Mouse (Mus musculus) MEL (cell line): Measurements from ENCODE around the gene Tmem91. TPM values are rescaled to one million over a fixed set of nuclear protein-coding genes. Genes with fewer than 3 reads are reported as not detected.

Source experiments
- DNase-seq: peaks from one replicate; pipeline ENCODE4 v3.0.0; 2011; ENCODE audit warnings: low read depth, low spot score
- H3K27ac ChIP-seq: 2 replicates; pipeline ENCODE4 v1.5.1; 2012; ENCODE audit warnings: low read depth, mild to moderate bottlenecking, control low read depth, low read length, moderate library complexity; ENCODE audit not compliant: control insufficient read depth
- H3K27me3 ChIP-seq, 2 experiments: fragments of 150-350 bp in 1 of 2; sonication (generic) in 1 of 2; 2 replicates each; pipeline ENCODE4 v1.6.1; 2012; ENCODE audit warnings: low read length in 2 of 2, mild to moderate bottlenecking in 2 of 2, improper control_type of control experiment in 1 of 2, moderate library complexity in 1 of 2; ENCODE audit not compliant: insufficient read depth in 2 of 2, control insufficient read depth in 1 of 2
- H3K36me3 ChIP-seq, 2 experiments: 2 replicates each; pipeline ENCODE4 v1.6.1; 2012 to 2014; ENCODE audit warnings: low read length in 2 of 2, improper control_type of control experiment in 1 of 2, inconsistent platforms in 1 of 2, mild to moderate bottlenecking in 1 of 2; ENCODE audit not compliant: insufficient read depth in 2 of 2, control insufficient read depth in 1 of 2
- H3K4me1 ChIP-seq, 2 experiments: fragments of 150-350 bp in 1 of 2; sonication (generic) in 1 of 2; 2 replicates each; pipeline ENCODE4 v1.6.1; 2012; ENCODE audit warnings: low read length in 2 of 2, improper control_type of control experiment in 1 of 2, mild to moderate bottlenecking in 1 of 2; ENCODE audit not compliant: insufficient read depth in 2 of 2, control insufficient read depth in 1 of 2
- H3K4me3 ChIP-seq, 2 experiments: fragments of 150-350 bp in 1 of 2; sonication (generic) in 1 of 2; 2 replicates each; pipeline ENCODE4 v1.5.1; 2012; ENCODE audit warnings: low read depth in 2 of 2, low read length in 2 of 2, mild to moderate bottlenecking in 2 of 2, moderate library complexity in 2 of 2, control low read depth in 1 of 2, improper control_type of control experiment in 1 of 2; ENCODE audit not compliant: control insufficient read depth in 1 of 2, insufficient read depth in 1 of 2
- H3K79me2 ChIP-seq: 2 replicates; pipeline ENCODE4 v1.6.1; 2012; ENCODE audit warnings: mild to moderate bottlenecking, low read length, moderate library complexity; ENCODE audit not compliant: control insufficient read depth, poor library complexity, insufficient read depth
- H3K9ac ChIP-seq: 2 replicates; pipeline ENCODE4 v1.6.1; 2012; ENCODE audit warnings: low read depth, mild to moderate bottlenecking, control low read depth, low read length, moderate library complexity; ENCODE audit not compliant: control insufficient read depth, poor library complexity, severe bottlenecking
- H3K9me3 ChIP-seq: fragments of 150-350 bp; sonication (generic); replicated peaks from 2 replicates; pipeline ENCODE4 v1.6.1; 2012; ENCODE audit warnings: mild to moderate bottlenecking, low read length, improper control_type of control experiment, moderate library complexity; ENCODE audit not compliant: insufficient read depth
- BHLHE40 ChIP-seq: IDR thresholded peaks from 2 replicates; pipeline ENCODE4 v1.6.1; 2012; ENCODE audit warnings: low read depth, mild to moderate bottlenecking, inconsistent platforms, low read length, improper control_type of control experiment, borderline replicate concordance
- CHD2 ChIP-seq: IDR thresholded peaks from 2 replicates; pipeline ENCODE4 v1.6.1; 2011; ENCODE audit warnings: low read length, improper control_type of control experiment
- CTCF ChIP-seq, 3 experiments: IDR thresholded peaks in 2 of 3; conservative IDR thresholded peaks in 1 of 3; 2 replicates each; pipeline ENCODE4 v1.5.1; 2011 to 2012; ENCODE audit warnings: low read length in 3 of 3, low read depth in 2 of 3, mild to moderate bottlenecking in 2 of 3, improper control_type of control experiment in 1 of 3, inconsistent platforms in 1 of 3, mixed read lengths in 1 of 3, moderate library complexity in 1 of 3; ENCODE audit not compliant: control insufficient read depth in 1 of 3, insufficient read depth in 1 of 3, poor library complexity in 1 of 3, severe bottlenecking in 1 of 3
- E2F4 ChIP-seq: IDR thresholded peaks from 2 replicates; pipeline ENCODE4 v1.6.1; 2011; ENCODE audit warnings: low read depth, low read length, improper control_type of control experiment, borderline replicate concordance
- EP300 ChIP-seq, 2 experiments: IDR thresholded peaks; 2 replicates each; pipeline ENCODE4 v1.6.1; 2011; ENCODE audit warnings: improper control_type of control experiment in 2 of 2, low read length in 2 of 2, low read depth in 1 of 2, mild to moderate bottlenecking in 1 of 2
- GABPA ChIP-seq: IDR thresholded peaks from 2 replicates; pipeline ENCODE4 v1.6.1; 2012; ENCODE audit warnings: low read depth, mild to moderate bottlenecking, inconsistent platforms, low read length, improper control_type of control experiment, moderate library complexity
- GATA1 ChIP-seq: IDR thresholded peaks from 2 replicates; pipeline ENCODE4 v1.6.1; 2011; ENCODE audit warnings: low read depth, low read length, improper control_type of control experiment
- JUND ChIP-seq: IDR thresholded peaks from 2 replicates; pipeline ENCODE4 v1.6.1; 2011; ENCODE audit warnings: low read depth, mild to moderate bottlenecking, improper control_type of control experiment, low read length
- MAFK ChIP-seq: IDR thresholded peaks from 2 replicates; pipeline ENCODE4 v1.6.1; 2011; ENCODE audit warnings: low read depth, mild to moderate bottlenecking, low read length, improper control_type of control experiment, borderline replicate concordance
- MAX ChIP-seq: IDR thresholded peaks from 2 replicates; pipeline ENCODE4 v1.6.1; 2011; ENCODE audit warnings: low read length, improper control_type of control experiment
- MEF2A ChIP-seq: IDR thresholded peaks from 2 replicates; pipeline ENCODE4 v1.6.1; 2014; ENCODE audit warnings: low read depth, mild to moderate bottlenecking, inconsistent platforms, low read length, improper control_type of control experiment; ENCODE audit not compliant: poor library complexity, insufficient replicate concordance, severe bottlenecking; ENCODE audit errors: extremely low read depth
- MYC ChIP-seq: IDR thresholded peaks from 2 replicates; pipeline ENCODE4 v1.6.1; 2011; ENCODE audit warnings: low read depth, mild to moderate bottlenecking, low read length, improper control_type of control experiment, moderate library complexity
- NRF1 ChIP-seq: IDR thresholded peaks from 2 replicates; pipeline ENCODE4 v1.6.1; 2014; ENCODE audit warnings: low read depth, mild to moderate bottlenecking, inconsistent platforms, low read length, improper control_type of control experiment, moderate library complexity; ENCODE audit not compliant: poor library complexity, insufficient read depth, severe bottlenecking
- SIN3A ChIP-seq: IDR thresholded peaks from 2 replicates; pipeline ENCODE4 v1.6.1; 2012; ENCODE audit warnings: low read length, improper control_type of control experiment, inconsistent platforms
- UBTF ChIP-seq: IDR thresholded peaks from 2 replicates; pipeline ENCODE4 v1.6.1; 2012; ENCODE audit warnings: low read depth, mild to moderate bottlenecking, inconsistent platforms, low read length, improper control_type of control experiment, moderate library complexity, borderline replicate concordance; ENCODE audit not compliant: insufficient read depth
- ZMIZ1 ChIP-seq: IDR thresholded peaks from 2 replicates; pipeline ENCODE4 v1.6.1; 2012; ENCODE audit warnings: low read depth, mild to moderate bottlenecking, inconsistent platforms, low read length, improper control_type of control experiment, moderate library complexity
- polyA plus RNA-seq, 2 experiments: library from polyadenylated mRNA; stranded (reverse) in 1 of 2; unstranded in 1 of 2; fragments of >175 nt in 1 of 2; fragments of >200 nt in 1 of 2; gene quantifications; 2 replicates each; pipeline versions ENCODE4 v1.2.1 to v1.2.4; 2012; ENCODE audit warnings: low replicate concordance in 2 of 2, low read depth in 1 of 2; ENCODE audit not compliant: insufficient read length in 2 of 2, insufficient read depth in 1 of 2, missing spikeins in 1 of 2
- total RNA-seq: library from RNA; depleted of rRNA; stranded (reverse); fragments of 300-350 nt; gene quantifications from 2 replicates; pipeline ENCODE4 v1.2.3, GENCODE M21; 2012

Tmem91 gene
- total and polyA plus RNA-seq, 3 experiments: 0.89 to 3.3 TPM; not detected in 1

DNA sequence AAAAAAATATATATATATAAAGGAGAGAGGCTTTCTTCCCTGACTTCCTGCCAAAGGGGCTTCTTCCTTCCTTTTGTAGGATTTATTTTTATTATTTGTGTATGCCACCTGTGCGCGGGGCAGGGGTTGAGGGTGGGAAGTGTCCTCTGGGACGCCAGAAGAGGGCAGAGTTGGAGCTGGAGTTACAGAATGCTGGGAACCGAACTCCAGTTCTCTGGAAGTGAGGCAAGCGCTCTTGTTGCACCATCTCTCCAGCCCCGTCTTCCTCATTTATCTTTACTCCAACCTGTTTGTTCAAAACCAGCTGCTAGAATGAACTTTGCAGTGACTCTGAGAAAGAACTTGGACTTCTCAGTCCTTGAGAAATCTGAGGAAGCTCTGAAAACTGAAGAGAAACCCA, 5.0 kb upstream of the Tmem91 start:
- H3K4me3 ChIP-seq: peak overlapping the region; percentile 27 to 46
- H3K79me2 ChIP-seq: peaks cover 23% of the 10 kb centered on the region
- TF ChIP-seq BHLHE40 (no peak), CTCF (IDR thresholded peaks at IDR 0.05 in 2 of 3, conservative IDR thresholded peaks at IDR 0.05 in 1 of 3; ENCODE audit: control insufficient read depth in 1 of 3, insufficient read depth in 1 of 3, low read depth in 2 of 3, low read length in 3 of 3, poor library complexity in 1 of 3, severe bottlenecking in 1 of 3) (peak in 1 of 3 experiments; percentile 38; a peak in 2 of 6 replicates), MAX (no peak), EP300 (IDR thresholded peaks at IDR 0.05; ENCODE audit: low read depth in 1 of 2, low read length in 2 of 2) (no peak), UBTF (no peak)
- H3K4me1 ChIP-seq: peaks cover 17 to 53% of the 10 kb centered on the region in 2 experiments
- H3K27ac ChIP-seq: peak overlapping the region; percentile 99
- H3K27me3 ChIP-seq: no peaks in the 10 kb centered on the region
- H3K9me3 ChIP-seq: no peaks in the 10 kb centered on the region
- peak overlapping the region; percentile 68 for H3K9ac ChIP-seq
- H3K36me3 ChIP-seq: peaks cover 0 to 46% of the 10 kb centered on the region in 2 experiments; a peak in 2 of 4 replicates
- no peak for DNase-seq

DNA sequence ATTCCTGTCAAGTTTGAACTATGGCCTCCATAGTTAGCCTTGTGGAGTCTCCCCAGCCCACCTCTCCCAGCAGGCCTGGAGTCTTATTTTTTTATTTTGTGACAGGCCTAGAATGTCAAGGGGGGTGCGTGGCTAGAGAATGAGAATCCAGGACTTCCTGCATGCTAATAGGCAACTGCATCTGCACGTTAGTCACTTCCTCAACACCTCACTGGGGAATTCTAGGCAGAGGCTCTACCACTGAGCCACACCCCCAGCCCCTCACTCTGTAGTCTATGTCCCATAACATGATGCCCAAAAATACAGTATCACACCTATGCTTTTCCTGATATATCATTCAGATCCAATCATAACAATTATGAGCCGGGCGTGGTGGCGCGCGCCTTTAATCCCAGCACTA, 2.0 kb upstream of the Tmem91 start:
- TF ChIP-seq ZMIZ1: no peak
- TF ChIP-seq, all 39 proteins: peak for 0
- Histone ChIP-seq H3K27me3 (no peaks in the 10 kb centered on the region), H3K9me3 (no peaks in the 10 kb centered on the region), H3K9ac (no peak overlapping the region), H3K4me1 (peaks cover 4 to 29% of the 10 kb centered on the region in 2 experiments; a peak in 2 of 4 replicates), H3K36me3 (peaks cover 0 to 23% of the 10 kb centered on the region in 2 experiments; a peak in 2 of 4 replicates), H3K79me2 (peaks cover 6% of the 10 kb centered on the region), H3K27ac (no peak overlapping the region), H3K4me3 (no peak overlapping the region)
- no peak for DNase-seq

DNA sequence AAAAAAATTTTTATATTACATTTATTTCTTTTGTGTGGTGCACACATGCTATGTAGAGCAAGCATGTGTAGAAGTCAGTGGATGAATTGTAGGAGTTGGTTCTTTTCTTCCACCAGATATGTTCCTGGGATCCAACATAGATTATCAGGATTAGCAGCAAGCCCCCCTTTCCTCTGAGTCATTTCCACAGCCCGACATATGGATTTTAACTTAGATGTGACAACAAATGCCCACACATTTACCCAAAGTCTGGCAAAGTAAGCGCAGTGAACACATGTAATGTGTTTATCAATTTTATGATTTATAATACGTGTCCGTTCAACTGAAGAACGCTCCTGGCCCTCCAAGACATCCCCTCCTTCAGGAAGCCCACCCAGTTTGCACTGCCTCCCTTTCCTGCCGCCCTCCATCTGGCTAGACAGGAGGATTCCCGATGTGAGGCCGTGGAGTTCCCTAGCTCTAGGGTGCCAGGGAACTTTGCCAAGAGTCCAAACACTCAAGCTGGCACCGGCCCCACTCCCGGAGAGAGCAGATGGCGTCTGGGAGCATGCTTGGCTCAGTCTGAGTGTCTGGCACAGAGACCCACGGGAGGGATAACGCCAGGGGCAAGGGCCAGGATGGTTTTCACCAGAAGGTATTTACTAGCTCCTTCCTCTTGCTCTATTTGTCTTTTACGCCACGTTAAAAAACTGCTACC, 1.3 kb upstream of the Tmem91 start:
- H3K4me3 ChIP-seq: no peak overlapping the region
- TF ChIP-seq MYC (no peak), MAX (no peak), E2F4 (no peak), CHD2 (no peak), NRF1 (no peak), SIN3A (no peak), MEF2A (no peak), GATA1 (no peak), JUND (no peak), GABPA (no peak), MAFK (no peak)
- no peak overlapping the region for H3K27ac ChIP-seq
- DNase-seq: no peak
- H3K27me3 ChIP-seq: no peaks in the 10 kb centered on the region
- H3K9ac ChIP-seq: no peak overlapping the region
- H3K79me2 ChIP-seq: peaks cover 2% of the 10 kb centered on the region; the same call in 1 of the 2 replicates
- peaks cover 4 to 28% of the 10 kb centered on the region in 2 experiments; a peak in 2 of 4 replicates for H3K4me1 ChIP-seq
- no peaks in the 10 kb centered on the region for H3K9me3 ChIP-seq
- H3K36me3 ChIP-seq: peaks cover 0 to 23% of the 10 kb centered on the region in 2 experiments; a peak in 2 of 4 replicates
